Mouse (Mus musculus) liver, postnatal 0 days (tissue): Measurements from ENCODE around the gene Hcar1.

Experiments
- CTCF ChIP-seq: sonication (generic); IDR thresholded peaks from 2 replicates; pipeline ENCODE4 v1.5.1; 2016; ENCODE audit warnings: antibody characterized with exemption, low read depth
- EP300 ChIP-seq: IDR thresholded peaks from 2 replicates; pipeline ENCODE4 v1.6.1; 2016; ENCODE audit warnings: antibody characterized with exemption, low read depth, mild to moderate bottlenecking

GRCm38 (mm10) chr5:123890987-123891386 is 11.2 kb upstream of the Hcar1 start:
- TF ChIP-seq CTCF: no peak
- no peak for TF ChIP-seq EP300
